Mouse (Mus musculus) embryonic stem cell, embryonic (primary cell): Measurements from ENCODE around the gene Mmp9.

ENCODE experiments used
- CTCF ChIA-PET, 4 experiments: fragments of 300-600 bp in 2 of 4; fragments of 350-600 bp in 2 of 4; sonication (Branson Sonifier 250); formaldehyde crosslinking; loops; one replicate each; lab custom pipeline; 2022; ENCODE audit warnings: inconsistent platforms in 2 of 4; lab: Charles Lee
- POLR2A ChIA-PET, 4 experiments: fragments of 300-600 bp in 2 of 4; fragments of 350-600 bp in 2 of 4; sonication (Branson Sonifier 250); formaldehyde crosslinking; loops; one replicate each; lab custom pipeline; 2022; ENCODE audit warnings: antibody characterized with exemption in 4 of 4, inconsistent platforms in 1 of 4; lab: Charles Lee

The Mmp9 gene

DNA sequence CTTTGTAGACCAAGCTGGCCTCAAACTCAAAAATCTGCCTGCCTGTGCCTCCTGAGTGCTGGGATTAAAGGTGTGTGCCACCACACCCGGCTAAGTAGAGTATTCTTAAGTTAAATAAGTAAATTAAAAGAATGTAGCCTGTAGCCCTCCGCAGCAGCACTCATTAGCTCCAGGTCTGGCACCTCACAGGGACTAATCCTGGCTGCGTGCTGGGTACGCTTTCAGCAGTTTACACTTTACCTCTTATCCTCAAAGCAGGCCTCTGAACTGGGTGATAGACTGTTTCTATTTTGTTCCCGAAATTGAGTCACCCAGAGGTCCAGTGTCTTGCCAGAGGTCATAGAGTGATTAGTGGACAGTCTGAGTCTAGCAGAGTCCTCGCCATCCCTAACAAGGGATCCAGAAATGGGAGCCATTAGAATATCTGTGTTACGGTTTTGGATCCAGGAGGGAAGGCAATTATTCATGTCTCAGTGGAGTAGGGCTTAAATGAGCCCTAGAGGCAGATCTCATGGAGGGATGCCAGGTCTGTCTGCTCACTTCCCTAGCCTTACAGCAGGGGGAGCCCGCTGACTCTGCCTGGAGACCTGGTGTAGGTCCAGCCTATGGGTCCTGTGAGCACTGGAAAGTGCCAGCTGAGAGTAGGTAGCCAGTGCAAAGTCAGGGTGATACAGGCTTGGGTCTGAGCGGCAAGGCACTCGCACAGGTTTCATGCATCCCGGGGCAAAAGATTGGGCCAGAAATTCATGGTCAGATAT is 16.3 kb upstream of the Mmp9 start:
- POLR2A ChIA-PET: interaction anchor here in 3 of 4 experiments (0.6 to 3.1 kb wide), 9 partner anchors 13 to 111 kb away, joined by 3 to 12 read pairs (median 3); partner anchors contain the start of gene Zfp335 (in 1 of the 3)

GRCm38 (mm10) chr2:164930706-164931581 is 9.6 kb upstream of the Mmp9 start:
- ChIA-PET CTCF (interaction anchor here in 3 of 4 experiments (0.6 to 1.4 kb wide), 6 partner anchors 12 to 507 kb away, joined by 3 to 4 read pairs (median 3); no protein-coding TSS in a partner anchor), POLR2A (interaction anchor here in 3 of 4 experiments (0.5 to 1.2 kb wide), 6 partner anchors 9 to 290 kb away, joined by 3 to 12 read pairs (median 3); partner anchors contain the start of gene Mmp9 (in 1 of the 3))

More for the DNA sequence above, 16.3 kb upstream of the Mmp9 start:
- CTCF ChIA-PET: interaction anchor here (0.5 to 4.3 kb wide), 43 partner anchors 10 to 452 kb away, joined by 3 to 41 read pairs (median 4); partner anchors contain the start of genes Slc12a5 (in 2 of the 4), Mmp9 (in 1 of the 4) and Slc35c2 (in 1 of the 4)

DNA sequence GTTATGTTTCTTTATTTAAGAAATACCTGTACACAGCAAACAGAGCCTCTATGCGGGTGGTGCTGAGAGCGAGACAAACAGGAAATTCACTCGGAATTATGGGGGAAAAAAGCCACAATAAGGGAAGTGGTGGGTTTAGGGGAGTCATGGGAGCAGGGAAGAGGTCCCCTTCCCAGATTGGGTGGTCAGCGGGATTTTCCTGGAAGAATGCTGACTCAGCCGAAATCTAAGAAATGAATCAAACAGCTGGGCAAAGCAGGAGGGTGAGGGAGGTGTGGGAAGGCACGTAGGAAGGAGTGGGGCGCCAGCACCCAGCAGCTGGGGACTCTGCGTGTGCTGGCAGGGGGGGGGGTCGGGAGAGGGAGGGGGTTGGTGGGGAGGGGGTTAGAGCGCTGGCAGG is 7.0 kb upstream of the Mmp9 start:
- CTCF ChIA-PET: interaction anchor here in 3 of 4 experiments (0.6 to 1.5 kb wide), 6 partner anchors 8 to 39 kb away, joined by 3 to 8 read pairs (median 4); no protein-coding TSS in a partner anchor
- POLR2A ChIA-PET: interaction anchor here in 3 of 4 experiments (0.5 to 1.3 kb wide), 6 partner anchors 9 to 882 kb away, joined by 3 to 4 read pairs (median 3); no protein-coding TSS in a partner anchor

DNA sequence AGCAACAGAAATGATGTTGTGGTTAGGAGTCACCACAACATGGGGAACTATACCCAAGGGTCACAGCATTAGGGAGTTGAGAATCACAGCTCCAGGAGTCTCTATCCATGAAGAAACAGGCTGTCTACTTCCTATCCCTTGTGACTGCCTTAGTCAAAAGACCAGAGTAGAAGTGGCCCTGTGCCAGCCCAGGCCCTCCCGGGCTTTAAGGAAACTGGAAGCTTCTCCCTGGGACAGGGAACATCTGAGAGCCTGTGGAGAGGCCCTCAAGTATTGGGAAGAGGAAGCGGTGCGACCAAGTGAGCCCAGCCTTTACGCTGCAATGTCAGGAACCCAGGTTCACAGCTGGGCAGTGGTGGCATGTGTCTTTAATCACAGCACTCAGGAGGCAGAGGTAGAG is 4.6 kb upstream of the Mmp9 start:
- ChIA-PET CTCF (interaction anchor here in 1 of 4 experiments (0.9 to 2.3 kb wide), 4 partner anchors 15 to 20 kb away, joined by 3 to 7 read pairs (median 4); no protein-coding TSS in a partner anchor), POLR2A (interaction anchor here in 3 of 4 experiments (0.6 to 1.5 kb wide), 5 partner anchors 14 to 1554 kb away, joined by 3 to 4 read pairs (median 3); partner anchors contain the start of genes Acot8 (in 1 of the 3), Pcif1 (in 1 of the 3) and Zswim3 (in 1 of the 3))

GRCm38 (mm10) chr2:164938146-164939091 is 2.2 kb upstream of the Mmp9 start:
- POLR2A ChIA-PET: interaction anchor here (0.7 to 3.3 kb wide), 32 partner anchors 9 to 1221 kb away, joined by 3 to 14 read pairs (median 4); partner anchors contain the start of genes Pltp (in 1 of the 4), Ube2c (in 1 of the 4), Zfp335 (in 1 of the 4) and Zswim1 (in 1 of the 4)
- CTCF ChIA-PET: interaction anchor here (0.6 to 6.9 kb wide), 20 partner anchors 11 to 314 kb away, joined by 3 to 69 read pairs (median 3); partner anchors contain the start of genes Wfdc10 (in 1 of the 4) and Wfdc9 (in 1 of the 4)

- ChIA-PET CTCF (interaction anchor here (0.5 to 6.9 kb wide), 26 partner anchors 10 to 448 kb away, joined by 3 to 69 read pairs (median 3); partner anchors contain the start of genes Wfdc10 (in 1 of the 4), Wfdc9 (in 1 of the 4) and Zfp335 (in 1 of the 4)), POLR2A (interaction anchor here (0.7 to 3.3 kb wide), 30 partner anchors 9 to 170 kb away, joined by 3 to 14 read pairs (median 4); partner anchors contain the start of genes Ube2c (in 1 of the 4), Zfp335 (in 1 of the 4) and Zswim1 (in 1 of the 4))
Observed at GRCm38 (mm10) chr2:164939106-164939505, 1.5 kb upstream of the Mmp9 start.

DNA sequence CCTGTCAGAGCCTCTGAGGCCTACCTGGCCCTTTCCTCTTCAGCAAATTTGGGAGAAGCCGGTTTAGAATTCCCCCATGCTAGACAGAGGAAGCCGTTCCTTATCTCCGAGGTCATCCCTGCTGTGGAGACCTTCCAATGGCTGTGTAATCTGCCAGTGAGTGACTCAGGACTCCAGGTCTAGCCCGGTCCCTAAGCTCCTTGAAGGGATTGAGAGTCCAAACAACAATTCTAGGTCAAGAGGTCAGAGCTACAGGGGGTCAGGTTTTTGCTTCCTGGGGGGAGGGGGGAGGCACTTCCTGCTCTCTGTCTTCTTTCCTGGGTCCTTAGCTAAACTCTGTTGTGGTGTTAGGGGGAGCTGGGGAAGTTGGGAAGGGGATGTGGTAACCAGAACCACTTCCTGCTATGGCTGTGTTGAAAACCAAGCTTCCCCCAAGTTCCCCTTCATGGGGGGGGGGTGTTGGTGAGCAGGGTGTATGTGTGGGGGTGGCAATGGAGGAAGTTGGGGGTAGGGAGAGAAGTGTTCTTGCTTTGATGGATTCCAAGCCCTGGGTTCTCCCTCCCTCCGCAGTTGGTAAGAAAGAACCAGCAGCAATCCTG is 2.2 kb downstream of the Mmp9 start:
- ChIA-PET POLR2A (interaction anchor here in 3 of 4 experiments (0.6 to 2.4 kb wide), 14 partner anchors 9 to 661 kb away, joined by 3 to 7 read pairs (median 4); partner anchors contain the start of genes Acot8 (in 1 of the 3) and Zswim3 (in 1 of the 3)), CTCF (interaction anchor here (0.6 to 6.9 kb wide), 17 partner anchors 9 to 1198 kb away, joined by 3 to 69 read pairs (median 4); no protein-coding TSS in a partner anchor)

- ChIA-PET CTCF (interaction anchor here (0.6 to 2.0 kb wide), 9 partner anchors 8 to 1052 kb away, joined by 3 to 14 read pairs (median 5); no protein-coding TSS in a partner anchor), POLR2A (interaction anchor here in 3 of 4 experiments (1.1 to 1.3 kb wide), 3 partner anchors 8 to 43 kb away, joined by 3 to 6 read pairs (median 3); no protein-coding TSS in a partner anchor)
Observed at GRCm38 (mm10) chr2:164947506-164947905, 6.9 kb downstream of the Mmp9 start.

DNA sequence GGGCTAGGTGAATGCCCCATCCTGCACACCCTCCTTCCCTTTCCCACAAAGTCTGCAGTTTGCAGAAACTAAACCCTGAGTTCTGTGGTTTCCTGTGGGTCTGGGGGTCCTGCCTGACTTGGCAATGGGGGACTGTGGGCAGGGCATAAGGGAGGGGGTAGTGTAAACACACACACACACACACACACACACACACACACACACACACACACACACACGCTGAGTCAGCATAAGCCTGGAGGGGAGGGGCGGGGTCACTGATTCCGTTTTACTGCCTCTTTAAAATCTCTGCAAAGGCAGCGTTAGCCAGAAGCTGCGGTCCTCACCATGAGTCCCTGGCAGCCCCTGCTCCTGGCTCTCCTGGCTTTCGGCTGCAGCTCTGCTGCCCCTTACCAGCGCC is 7.3 kb downstream of the Mmp9 start:
- POLR2A ChIA-PET: interaction anchor here in 3 of 4 experiments (0.6 to 1.3 kb wide), 4 partner anchors 8 to 875 kb away, joined by 3 to 6 read pairs (median 3); partner anchors contain the start of genes Ctsa (in 1 of the 3) and Neurl2 (in 1 of the 3)
- CTCF ChIA-PET: interaction anchor here (0.6 to 2.0 kb wide), 16 partner anchors 8 to 441 kb away, joined by 3 to 14 read pairs (median 4); no protein-coding TSS in a partner anchor

DNA sequence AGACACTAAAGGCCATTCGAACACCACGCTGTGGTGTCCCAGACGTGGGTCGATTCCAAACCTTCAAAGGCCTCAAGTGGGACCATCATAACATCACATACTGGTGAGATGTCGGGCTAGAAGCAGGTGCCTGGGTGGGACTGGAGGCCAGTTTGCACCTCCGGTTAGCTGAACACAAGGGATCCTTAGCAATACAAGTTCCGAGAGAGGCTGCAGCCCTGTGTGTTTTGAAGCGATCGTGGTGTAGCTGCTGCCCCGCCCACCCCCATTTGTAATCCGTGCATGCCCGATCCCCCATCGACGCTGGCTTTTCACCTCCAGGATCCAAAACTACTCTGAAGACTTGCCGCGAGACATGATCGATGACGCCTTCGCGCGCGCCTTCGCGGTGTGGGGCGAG is 8.4 kb downstream of the Mmp9 start:
- ChIA-PET CTCF (interaction anchor here in 2 of 4 experiments (0.7 to 2.0 kb wide), 6 partner anchors 9 to 33 kb away, joined by 3 to 14 read pairs (median 3); no protein-coding TSS in a partner anchor), POLR2A (interaction anchor here in 1 of 4 experiments (0.8 to 1.8 kb wide), 4 partner anchors 9 to 116 kb away, joined by 3 to 6 read pairs (median 4); partner anchors contain the start of genes Ctsa and Neurl2)

DNA sequence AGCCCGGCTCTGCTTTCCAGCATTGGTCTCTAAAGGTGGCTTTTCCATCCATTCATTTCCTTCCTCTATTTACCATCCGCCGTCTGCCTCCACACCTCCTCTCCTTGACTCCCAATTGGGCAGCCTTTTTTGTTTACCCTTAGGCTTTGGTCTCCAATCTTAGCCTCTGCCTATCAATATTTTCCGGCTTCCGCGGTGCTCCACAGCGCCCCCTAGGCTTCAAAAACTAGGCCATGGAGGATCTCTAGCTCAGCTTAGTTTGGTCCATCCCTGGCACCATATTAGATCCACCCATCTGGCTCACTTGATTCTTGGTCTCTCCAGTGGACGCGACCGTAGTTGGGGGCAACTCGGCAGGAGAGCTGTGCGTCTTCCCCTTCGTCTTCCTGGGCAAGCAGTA is 9.9 kb downstream of the Mmp9 start:
- CTCF ChIA-PET: interaction anchor here (0.5 to 4.8 kb wide), 43 partner anchors 9 to 872 kb away, joined by 3 to 69 read pairs (median 4); partner anchors contain the start of genes Slc12a5 (in 3 of the 4), Mmp9 (in 2 of the 4), Zfp335 (in 2 of the 4) and Elmo2 (in 1 of the 4)
- POLR2A ChIA-PET: interaction anchor here in 3 of 4 experiments (0.6 to 1.8 kb wide), 11 partner anchors 10 to 126 kb away, joined by 3 to 8 read pairs (median 3); partner anchors contain the start of genes Mmp9 (in 1 of the 3) and Zfp335 (in 1 of the 3)

DNA sequence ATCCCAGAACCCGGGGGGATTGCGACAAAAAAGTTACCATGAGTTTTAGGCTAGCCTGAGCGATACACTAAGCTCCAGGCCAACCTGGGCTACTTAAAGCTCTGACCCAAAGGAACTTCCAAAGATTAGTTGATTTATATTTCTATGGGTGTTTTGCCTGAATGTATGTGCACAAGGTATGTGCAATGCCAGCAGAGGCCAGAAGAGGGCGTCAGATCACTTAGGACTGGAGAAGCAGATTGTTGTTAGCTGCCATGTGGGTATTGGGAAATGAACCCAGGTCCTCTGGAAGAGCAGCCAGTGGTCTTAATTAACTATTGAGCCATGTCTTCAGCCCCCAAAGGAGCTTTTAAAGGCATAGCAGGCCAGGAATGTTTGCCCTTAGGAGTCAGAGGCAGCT is 11.2 kb downstream of the Mmp9 start:
- ChIA-PET CTCF (interaction anchor here (0.6 to 4.8 kb wide), 37 partner anchors 9 to 446 kb away, joined by 3 to 69 read pairs (median 4); partner anchors contain the start of genes Mmp9 (in 2 of the 4), Slc12a5 (in 2 of the 4), Zfp335 (in 2 of the 4) and Wfdc10 (in 1 of the 4)), POLR2A (interaction anchor here in 3 of 4 experiments (0.6 to 3.3 kb wide), 11 partner anchors 10 to 147 kb away, joined by 3 to 12 read pairs (median 6); partner anchors contain the start of genes Acot8 (in 1 of the 3) and Zswim3 (in 1 of the 3))

DNA sequence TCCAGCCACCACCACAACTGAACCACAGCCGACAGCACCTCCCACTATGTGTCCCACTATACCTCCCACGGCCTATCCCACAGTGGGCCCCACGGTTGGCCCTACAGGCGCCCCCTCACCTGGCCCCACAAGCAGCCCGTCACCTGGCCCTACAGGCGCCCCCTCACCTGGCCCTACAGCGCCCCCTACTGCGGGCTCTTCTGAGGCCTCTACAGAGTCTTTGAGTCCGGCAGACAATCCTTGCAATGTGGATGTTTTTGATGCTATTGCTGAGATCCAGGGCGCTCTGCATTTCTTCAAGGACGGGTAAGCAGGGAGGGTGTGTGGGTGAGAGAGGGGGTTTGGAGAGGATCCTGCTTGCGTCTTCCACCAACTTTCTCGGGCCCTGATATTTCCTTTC is 11.9 kb downstream of the Mmp9 start:
- POLR2A ChIA-PET: interaction anchor here in 3 of 4 experiments (0.6 to 3.3 kb wide), 17 partner anchors 9 to 192 kb away, joined by 3 to 12 read pairs (median 4); partner anchors contain the start of genes Acot8 (in 1 of the 3) and Zswim3 (in 1 of the 3)
- CTCF ChIA-PET: interaction anchor here (0.6 to 4.8 kb wide), 61 partner anchors 9 to 409 kb away, joined by 3 to 69 read pairs (median 4); partner anchors contain the start of genes Slc12a5 (in 3 of the 4), Mmp9 (in 2 of the 4), Ncoa5 (in 1 of the 4) and Pltp (in 1 of the 4)

DNA sequence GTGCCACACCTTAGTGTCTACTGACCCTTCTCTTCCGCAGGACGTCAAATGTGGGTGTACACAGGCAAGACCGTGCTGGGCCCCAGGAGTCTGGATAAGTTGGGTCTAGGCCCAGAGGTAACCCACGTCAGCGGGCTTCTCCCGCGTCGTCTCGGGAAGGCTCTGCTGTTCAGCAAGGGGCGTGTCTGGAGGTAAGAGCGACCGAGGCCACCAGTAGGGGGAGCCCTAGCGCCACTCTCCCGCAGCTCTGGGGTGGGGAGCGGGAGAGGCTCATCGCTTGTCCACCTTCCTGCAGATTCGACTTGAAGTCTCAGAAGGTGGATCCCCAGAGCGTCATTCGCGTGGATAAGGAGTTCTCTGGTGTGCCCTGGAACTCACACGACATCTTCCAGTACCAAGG is 12.6 kb downstream of the Mmp9 start:
- ChIA-PET POLR2A (interaction anchor here in 2 of 4 experiments (0.6 to 3.3 kb wide), 11 partner anchors 8 to 198 kb away, joined by 3 to 11 read pairs (median 3); partner anchors contain the start of genes Acot8 (in 1 of the 2) and Zswim3 (in 1 of the 2)), CTCF (interaction anchor here (0.5 to 4.8 kb wide), 68 partner anchors 8 to 423 kb away, joined by 3 to 69 read pairs (median 4); partner anchors contain the start of genes Slc12a5 (in 3 of the 4), Mmp9 (in 2 of the 4), Ncoa5 (in 1 of the 4) and Pltp (in 1 of the 4))
